Mouse (Mus musculus) MEL (cell line): ENCODE results near the gene Rps24. TPM values are rescaled to one million over a fixed set of nuclear protein-coding genes. Genes with fewer than 3 reads are reported as not detected.
A peak's percentile ranks its signal among the peaks of the same experiment; 100 is the strongest.

ENCODE experiments used
- DNase-seq: peaks from one replicate; pipeline ENCODE4 v3.0.0; 2011; ENCODE audit warnings: low read depth, low spot score
- H3K27ac ChIP-seq: 2 replicates; pipeline ENCODE4 v1.5.1; 2012; ENCODE audit warnings: low read depth, mild to moderate bottlenecking, control low read depth, low read length, moderate library complexity; ENCODE audit not compliant: control insufficient read depth
- H3K27me3 ChIP-seq, 2 experiments: fragments of 150-350 bp in 1 of 2; sonication (generic) in 1 of 2; 2 replicates each; pipeline ENCODE4 v1.6.1; 2012; ENCODE audit warnings: low read length in 2 of 2, mild to moderate bottlenecking in 2 of 2, improper control_type of control experiment in 1 of 2, moderate library complexity in 1 of 2; ENCODE audit not compliant: insufficient read depth in 2 of 2, control insufficient read depth in 1 of 2
- H3K36me3 ChIP-seq, 2 experiments: 2 replicates each; pipeline ENCODE4 v1.6.1; 2012 to 2014; ENCODE audit warnings: low read length in 2 of 2, improper control_type of control experiment in 1 of 2, inconsistent platforms in 1 of 2, mild to moderate bottlenecking in 1 of 2; ENCODE audit not compliant: insufficient read depth in 2 of 2, control insufficient read depth in 1 of 2
- H3K4me1 ChIP-seq, 2 experiments: fragments of 150-350 bp in 1 of 2; sonication (generic) in 1 of 2; 2 replicates each; pipeline ENCODE4 v1.6.1; 2012; ENCODE audit warnings: low read length in 2 of 2, improper control_type of control experiment in 1 of 2, mild to moderate bottlenecking in 1 of 2; ENCODE audit not compliant: insufficient read depth in 2 of 2, control insufficient read depth in 1 of 2
- H3K4me3 ChIP-seq, 2 experiments: fragments of 150-350 bp in 1 of 2; sonication (generic) in 1 of 2; 2 replicates each; pipeline ENCODE4 v1.5.1; 2012; ENCODE audit warnings: low read depth in 2 of 2, low read length in 2 of 2, mild to moderate bottlenecking in 2 of 2, moderate library complexity in 2 of 2, control low read depth in 1 of 2, improper control_type of control experiment in 1 of 2; ENCODE audit not compliant: control insufficient read depth in 1 of 2, insufficient read depth in 1 of 2
- H3K79me2 ChIP-seq: 2 replicates; pipeline ENCODE4 v1.6.1; 2012; ENCODE audit warnings: mild to moderate bottlenecking, low read length, moderate library complexity; ENCODE audit not compliant: control insufficient read depth, poor library complexity, insufficient read depth
- H3K9ac ChIP-seq: 2 replicates; pipeline ENCODE4 v1.6.1; 2012; ENCODE audit warnings: low read depth, mild to moderate bottlenecking, control low read depth, low read length, moderate library complexity; ENCODE audit not compliant: control insufficient read depth, poor library complexity, severe bottlenecking
- H3K9me3 ChIP-seq: fragments of 150-350 bp; sonication (generic); replicated peaks from 2 replicates; pipeline ENCODE4 v1.6.1; 2012; ENCODE audit warnings: mild to moderate bottlenecking, low read length, improper control_type of control experiment, moderate library complexity; ENCODE audit not compliant: insufficient read depth
- BHLHE40 ChIP-seq: IDR thresholded peaks from 2 replicates; pipeline ENCODE4 v1.6.1; 2012; ENCODE audit warnings: low read depth, mild to moderate bottlenecking, inconsistent platforms, low read length, improper control_type of control experiment, borderline replicate concordance
- CHD1 ChIP-seq: IDR thresholded peaks from 2 replicates; pipeline ENCODE4 v1.6.1; 2012; ENCODE audit warnings: low read depth, mild to moderate bottlenecking, inconsistent platforms, low read length, improper control_type of control experiment
- CHD2 ChIP-seq: IDR thresholded peaks from 2 replicates; pipeline ENCODE4 v1.6.1; 2011; ENCODE audit warnings: low read length, improper control_type of control experiment
- ELF1 ChIP-seq: IDR thresholded peaks from 2 replicates; pipeline ENCODE4 v1.6.1; 2014; ENCODE audit warnings: low read depth, mild to moderate bottlenecking, inconsistent platforms, low read length, improper control_type of control experiment, moderate library complexity
- GATA1 ChIP-seq: IDR thresholded peaks from 2 replicates; pipeline ENCODE4 v1.6.1; 2011; ENCODE audit warnings: low read depth, low read length, improper control_type of control experiment
- HCFC1 ChIP-seq: IDR thresholded peaks from 2 replicates; pipeline ENCODE4 v1.6.1; 2012; ENCODE audit warnings: low read depth, mild to moderate bottlenecking, inconsistent platforms, low read length, improper control_type of control experiment, moderate library complexity
- JUND ChIP-seq: IDR thresholded peaks from 2 replicates; pipeline ENCODE4 v1.6.1; 2011; ENCODE audit warnings: low read depth, mild to moderate bottlenecking, improper control_type of control experiment, low read length
- KAT2A ChIP-seq: conservative IDR thresholded peaks from 2 replicates; pipeline ENCODE4 v1.6.1; 2012; ENCODE audit warnings: low read depth, low read length, improper control_type of control experiment, inconsistent platforms
- MAFK ChIP-seq: IDR thresholded peaks from 2 replicates; pipeline ENCODE4 v1.6.1; 2011; ENCODE audit warnings: low read depth, mild to moderate bottlenecking, low read length, improper control_type of control experiment, borderline replicate concordance
- MAZ ChIP-seq: IDR thresholded peaks from 2 replicates; pipeline ENCODE4 v1.6.1; 2012; ENCODE audit warnings: low read depth, mild to moderate bottlenecking, inconsistent platforms, low read length, improper control_type of control experiment
- MXI1 ChIP-seq: IDR thresholded peaks from 2 replicates; pipeline ENCODE4 v1.6.1; 2011; ENCODE audit warnings: mild to moderate bottlenecking, low read depth, low read length, improper control_type of control experiment
- MYB ChIP-seq: IDR thresholded peaks from 2 replicates; pipeline ENCODE4 v1.6.1; 2011; ENCODE audit warnings: mild to moderate bottlenecking, low read depth, low read length, improper control_type of control experiment
- NELFE ChIP-seq: IDR thresholded peaks from 2 replicates; pipeline ENCODE4 v1.6.1; 2011; ENCODE audit warnings: low read depth, low read length, improper control_type of control experiment
- NRF1 ChIP-seq: IDR thresholded peaks from 2 replicates; pipeline ENCODE4 v1.6.1; 2014; ENCODE audit warnings: low read depth, mild to moderate bottlenecking, inconsistent platforms, low read length, improper control_type of control experiment, moderate library complexity; ENCODE audit not compliant: poor library complexity, insufficient read depth, severe bottlenecking
- POLR2A ChIP-seq, 2 experiments: IDR thresholded peaks; 2 replicates each; pipeline ENCODE4 v1.6.1; 2011 to 2012; ENCODE audit warnings: low read length in 2 of 2, mild to moderate bottlenecking in 2 of 2, control low read depth in 1 of 2, improper control_type of control experiment in 1 of 2, low read depth in 1 of 2, moderate library complexity in 1 of 2; ENCODE audit not compliant: control insufficient read depth in 1 of 2, insufficient read depth in 1 of 2, poor library complexity in 1 of 2
- POLR2AphosphoS5 ChIP-seq: IDR thresholded peaks from 2 replicates; pipeline ENCODE4 v1.6.1; 2012; ENCODE audit warnings: low read depth, borderline replicate concordance, mild to moderate bottlenecking, inconsistent platforms, low read length, moderate library complexity, mixed read lengths
- RAD21 ChIP-seq: IDR thresholded peaks from 2 replicates; pipeline ENCODE4 v1.6.1; 2011; ENCODE audit warnings: mild to moderate bottlenecking, low read depth, low read length, improper control_type of control experiment
- RCOR1 ChIP-seq: IDR thresholded peaks from 2 replicates; pipeline ENCODE4 v1.6.1; 2012; ENCODE audit warnings: low read depth, mild to moderate bottlenecking, inconsistent platforms, low read length, improper control_type of control experiment
- SIN3A ChIP-seq: IDR thresholded peaks from 2 replicates; pipeline ENCODE4 v1.6.1; 2012; ENCODE audit warnings: low read length, improper control_type of control experiment, inconsistent platforms
- SMC3 ChIP-seq: IDR thresholded peaks from 2 replicates; pipeline ENCODE4 v1.6.1; 2011; ENCODE audit warnings: low read depth, low read length, improper control_type of control experiment
- TAL1 ChIP-seq: IDR thresholded peaks from 2 replicates; pipeline ENCODE4 v1.6.1; 2012; ENCODE audit warnings: mild to moderate bottlenecking, inconsistent platforms, low read length, moderate library complexity, mixed read lengths
- TBP ChIP-seq: IDR thresholded peaks from 2 replicates; pipeline ENCODE4 v1.8.0; 2011; ENCODE audit warnings: low read depth, low read length, improper control_type of control experiment
- TCF12 ChIP-seq: IDR thresholded peaks from 2 replicates; pipeline ENCODE4 v1.6.1; 2014; ENCODE audit warnings: low read depth, mild to moderate bottlenecking, inconsistent platforms, low read length, improper control_type of control experiment, moderate library complexity
- USF1 ChIP-seq: IDR thresholded peaks from 2 replicates; pipeline ENCODE4 v1.6.1; 2014; ENCODE audit warnings: low read depth, mild to moderate bottlenecking, inconsistent platforms, low read length, improper control_type of control experiment, moderate library complexity
- USF2 ChIP-seq, 2 experiments: IDR thresholded peaks; 2 replicates each; pipeline ENCODE4 v1.6.1; 2011 to 2012; ENCODE audit warnings: improper control_type of control experiment in 2 of 2, low read length in 2 of 2, borderline replicate concordance in 1 of 2, inconsistent platforms in 1 of 2, low read depth in 1 of 2, mild to moderate bottlenecking in 1 of 2; ENCODE audit not compliant: insufficient read depth in 1 of 2
- ZC3H11A ChIP-seq: IDR thresholded peaks from 2 replicates; pipeline ENCODE4 v1.6.1; 2012; ENCODE audit warnings: low read depth, mild to moderate bottlenecking, inconsistent platforms, low read length, improper control_type of control experiment
- ZKSCAN1 ChIP-seq: IDR thresholded peaks from 2 replicates; pipeline ENCODE4 v1.6.1; 2012; ENCODE audit warnings: low read depth, mild to moderate bottlenecking, inconsistent platforms, low read length, improper control_type of control experiment, moderate library complexity
- ZNF384 ChIP-seq: IDR thresholded peaks from 2 replicates; pipeline ENCODE4 v1.6.1; 2012; ENCODE audit warnings: low read depth, mild to moderate bottlenecking, inconsistent platforms, low read length, improper control_type of control experiment
- polyA plus RNA-seq, 2 experiments: library from polyadenylated mRNA; stranded (reverse) in 1 of 2; unstranded in 1 of 2; fragments of >175 nt in 1 of 2; fragments of >200 nt in 1 of 2; gene quantifications; 2 replicates each; pipeline versions ENCODE4 v1.2.1 to v1.2.4; 2012; ENCODE audit warnings: low replicate concordance in 2 of 2, low read depth in 1 of 2; ENCODE audit not compliant: insufficient read length in 2 of 2, insufficient read depth in 1 of 2, missing spikeins in 1 of 2
- total RNA-seq: library from RNA; depleted of rRNA; stranded (reverse); fragments of 300-350 nt; gene quantifications from 2 replicates; pipeline ENCODE4 v1.2.3, GENCODE M21; 2012

Gene Rps24
- total and polyA plus RNA-seq, 3 experiments = 2,687 to 2,914 TPM; not detected in 1

DNA sequence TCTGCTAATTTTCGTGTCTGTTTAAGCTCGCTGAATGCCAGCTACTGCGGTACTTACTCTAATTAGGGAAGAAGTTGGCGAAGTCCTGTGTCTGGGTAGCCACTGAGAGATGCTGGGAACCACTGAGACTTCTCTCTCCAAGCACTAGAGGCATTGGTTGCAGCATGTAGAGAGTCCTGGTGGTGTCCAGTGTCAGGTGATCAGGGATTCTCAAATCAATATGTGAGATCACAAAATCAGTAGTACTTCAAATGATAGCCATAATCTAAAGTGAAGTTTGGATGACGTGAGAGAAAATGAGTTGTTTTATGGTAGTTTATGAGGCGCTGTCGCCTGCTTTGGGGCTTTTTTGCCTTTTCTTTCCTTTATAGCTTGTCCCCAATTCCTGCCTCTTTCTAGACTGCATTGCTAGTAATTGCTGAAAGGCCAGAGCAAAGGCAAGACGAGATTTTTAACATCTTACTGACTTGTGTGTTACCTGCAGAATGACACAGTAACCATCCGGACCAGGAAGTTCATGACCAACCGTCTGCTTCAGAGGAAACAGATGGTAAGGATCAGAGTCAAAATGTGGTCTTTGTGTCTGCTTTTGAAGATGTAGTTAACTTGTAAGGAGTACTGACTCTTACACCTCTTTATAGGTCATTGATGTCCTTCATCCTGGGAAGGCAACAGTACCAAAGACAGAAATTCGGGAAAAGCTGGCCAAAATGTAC lies 4.5 kb downstream of the Rps24 start:
- Histone ChIP-seq H3K9me3 (no peaks in the 10 kb centered on the region), H3K27me3 (no peaks in the 10 kb centered on the region), H3K79me2 (peaks cover 51% of the 10 kb centered on the region), H3K27ac (peak overlapping the region; percentile 66), H3K4me1 (peaks cover 0 to 18% of the 10 kb centered on the region in 2 experiments; a peak in 2 of 4 replicates), H3K9ac (peak overlapping the region; percentile 100), H3K4me3 (peak overlapping the region; percentile 87 to 97), H3K36me3 (peaks cover 36 to 38% of the 10 kb centered on the region in 2 experiments)
- DNase-seq = peak; percentile 55
- TF ChIP-seq USF1 (peak; percentile 41; the same call in 1 of the 2 replicates), KAT2A (no peak), TBP (peak; percentile 44; the same call in 1 of the 2 replicates), NELFE (no peak), RCOR1 (no peak), NRF1 (no peak), GATA1 (no peak), ZC3H11A (no peak), SIN3A (peak; percentile 56; the same call in 1 of the 2 replicates), POLR2A (IDR thresholded peaks at IDR 0.05; ENCODE audit: control insufficient read depth in 1 of 2, insufficient read depth in 1 of 2, low read depth in 1 of 2, low read length in 2 of 2, poor library complexity in 1 of 2) (no peak), JUND (no peak), SMC3 (no peak), CHD1 (peak; percentile 82; the same call in 1 of the 2 replicates), POLR2AphosphoS5 (0 out of 2 replicates have a peak, but pooled peaks have one; percentile 10), ZNF384 (no peak), MAFK (no peak)

DNA sequence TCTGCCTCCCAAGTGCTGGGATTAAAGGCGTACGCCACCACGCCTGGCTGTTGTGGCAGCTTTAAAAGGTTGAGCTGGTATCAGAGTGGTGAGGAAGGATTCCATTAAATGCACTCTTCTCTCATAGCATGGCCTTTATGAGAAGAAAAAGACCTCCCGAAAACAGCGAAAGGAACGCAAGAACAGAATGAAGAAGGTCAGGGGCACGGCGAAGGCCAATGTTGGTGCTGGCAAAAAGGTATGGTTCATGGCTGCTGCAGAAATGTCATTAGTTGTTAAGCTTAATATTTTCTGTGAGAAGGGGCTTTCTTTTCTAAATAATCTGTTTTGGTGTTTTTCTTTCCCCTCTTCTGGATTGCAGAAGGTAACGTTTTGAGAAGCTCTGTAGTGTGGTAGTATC lies 6.3 kb downstream of the Rps24 start:
- Histone ChIP-seq H3K36me3 (peaks cover 41 to 46% of the 10 kb centered on the region in 2 experiments), H3K9ac (peak overlapping the region; percentile 100), H3K4me3 (peak overlapping the region; percentile 87 to 97), H3K79me2 (peaks cover 47% of the 10 kb centered on the region), H3K27me3 (no peaks in the 10 kb centered on the region), H3K27ac (peak overlapping the region; percentile 32), H3K4me1 (peaks cover 0 to 18% of the 10 kb centered on the region in 2 experiments; a peak in 2 of 4 replicates), H3K9me3 (no peaks in the 10 kb centered on the region)
- peak; percentile 42 for DNase-seq
- peak in 1 of 2 experiments; percentile 43; a peak in 2 of 4 replicates for TF ChIP-seq POLR2A (IDR thresholded peaks at IDR 0.05; ENCODE audit: control insufficient read depth in 1 of 2, insufficient read depth in 1 of 2, low read depth in 1 of 2, low read length in 2 of 2, poor library complexity in 1 of 2)
- no peak for TF ChIP-seq GATA1
- no peak for TF ChIP-seq HCFC1
- no peak for TF ChIP-seq RAD21
- no peak for TF ChIP-seq POLR2AphosphoS5
- no peak for TF ChIP-seq CHD2
- TF ChIP-seq MAFK = no peak
- no peak for TF ChIP-seq KAT2A
- no peak for TF ChIP-seq TAL1
- TF ChIP-seq BHLHE40 = no peak
- no peak for TF ChIP-seq ZKSCAN1
- TF ChIP-seq NRF1 = no peak
- TF ChIP-seq TCF12 = no peak
- no peak for TF ChIP-seq MAZ
- TF ChIP-seq RCOR1 = no peak
- TF ChIP-seq USF2 (IDR thresholded peaks at IDR 0.05; ENCODE audit: borderline replicate concordance in 1 of 2, insufficient read depth in 1 of 2, low read depth in 1 of 2, low read length in 2 of 2) = no peak
- TF ChIP-seq ELF1 = no peak
- TF ChIP-seq CHD1 = peak; percentile 30; the same call in 1 of the 2 replicates
- TF ChIP-seq MYB = no peak
- TF ChIP-seq SMC3 = no peak
- no peak for TF ChIP-seq SIN3A
- peak; percentile 2; the same call in 1 of the 2 replicates for TF ChIP-seq MXI1
